Mouse (Mus musculus) activated CD4-positive, CD25-positive, alpha-beta regulatory T cell, adult 4 months (primary cell): ENCODE results near the gene Oas1f. TPM values are rescaled to one million over a fixed set of nuclear protein-coding genes. Genes with fewer than 3 reads are reported as not detected.
"Not testable (repeated sequence)": the region's sequence is repeated elsewhere in the genome, so short reads cannot be mapped to it uniquely, and the experiment has no call there.

Source experiments
- ATAC-seq: one replicate; pipeline ENCODE4 v1.8.0; 2017
- polyA plus RNA-seq, 2 experiments: library from polyadenylated mRNA; unstranded; fragments of 100-300 nt; shearing (Covaris generic); gene quantifications; one replicate each; pipeline ENCODE4 v1.2.1; 2017

Gene Oas1f
- polyA plus RNA-seq, 2 experiments from 2014 or later, result not detected

GRCm38 (mm10) chr5:120871469-120871868, 24.3 kb downstream of the Oas1f start:
- ATAC-seq, result no peak

GRCm38 (mm10) chr5:120876839-120877238, 29.7 kb downstream of the Oas1f start:
- not testable (repeated sequence) for ATAC-seq

- ATAC-seq, result not testable (repeated sequence)
Observed at GRCm38 (mm10) chr5:120877407-120877806, 30.2 kb downstream of the Oas1f start.

GRCm38 (mm10) chr5:120878803-120879202, 31.6 kb downstream of the Oas1f start:
- ATAC-seq, result not testable (repeated sequence)

GRCm38 (mm10) chr5:120881681-120882080, 34.5 kb downstream of the Oas1f start:
- ATAC-seq, result not testable (repeated sequence)

- ATAC-seq, result not testable (repeated sequence)
Observed at GRCm38 (mm10) chr5:120887413-120887812, 40.2 kb downstream of the Oas1f start, which contains the start of gene Oas1g. Gene Oas1g (minus strand): TSS chr5:120887613.

- no peak for ATAC-seq
Observed at GRCm38 (mm10) chr5:120887831-120888230, 40.7 kb downstream of the Oas1f start.

- not testable (repeated sequence) for ATAC-seq
Observed at GRCm38 (mm10) chr5:120888294-120888815, 41.2 kb downstream of the Oas1f start.

- no peak for ATAC-seq
Observed at GRCm38 (mm10) chr5:120890026-120890425, 42.9 kb downstream of the Oas1f start.

GRCm38 (mm10) chr5:120890991-120891390, 43.8 kb downstream of the Oas1f start:
- no peak for ATAC-seq

- ATAC-seq, result not testable (repeated sequence)
Observed at GRCm38 (mm10) chr5:120891566-120892242, 44.5 kb downstream of the Oas1f start.

GRCm38 (mm10) chr5:120892243-120892660, 45.1 kb downstream of the Oas1f start:
- no peak for ATAC-seq

- ATAC-seq, result not testable (repeated sequence)
Observed at GRCm38 (mm10) chr5:120893866-120894265, 46.7 kb downstream of the Oas1f start.

- not testable (repeated sequence) for ATAC-seq
Observed at GRCm38 (mm10) chr5:120894692-120895091, 47.5 kb downstream of the Oas1f start.

- ATAC-seq, result no peak
Observed at GRCm38 (mm10) chr5:120895231-120895900, 48.2 kb downstream of the Oas1f start.

GRCm38 (mm10) chr5:120898307-120898706, 51.1 kb downstream of the Oas1f start:
- no peak for ATAC-seq

- no peak for ATAC-seq
Observed at GRCm38 (mm10) chr5:120898726-120899125, 51.6 kb downstream of the Oas1f start.

GRCm38 (mm10) chr5:120900666-120901065, 53.5 kb downstream of the Oas1f start:
- ATAC-seq, result no peak

- no peak for ATAC-seq
Observed at GRCm38 (mm10) chr5:120902056-120902455, 54.9 kb downstream of the Oas1f start.

GRCm38 (mm10) chr5:120906791-120907733, 59.9 kb downstream of the Oas1f start, which contains the start of gene Oas1a:
Gene Oas1a (minus strand): TSS chr5:120907521.
- not testable (repeated sequence) for ATAC-seq
